28 mouse cellular contexts compared by ENCODE assay signal in genomic region chr13:29489476-29489875, GRCm38 (mm10).
DNase-seq lines count a peak whose midpoint lies in the region; ATAC-seq lines count a peak whose summit lies in the region.
"Had no signal": no experiment of that assay in that cellular context is flagged by ENCODE, and none has a peak within 500 bp of the region (broad histone marks: within the 10 kb centered on the region; RNA-seq: fewer than 3 reads in every experiment).

No protein-coding gene starts in this region.

- no peak for DNase-seq in forebrain, embryonic 10.5 days (ENCODE audit: extremely low spot score, low spot score)
- peak; percentile 58 for DNase-seq in heart, adult 11 months
- DNase-seq in heart, adult 9 months (ENCODE audit: low spot score in 2 of 2): no peak
- no peak for DNase-seq in midbrain, embryonic 11.5 days (ENCODE audit: low spot score, missing footprints)
- DNase-seq: adrenal gland, postnatal 10 days; adrenal gland, postnatal 36 days; cerebellum, adult 11 months; cerebellum, adult 2 months; cerebellum, postnatal 10 days; cerebellum, postnatal 36 days; embryo, embryonic 11 days; gastrocnemius, postnatal 25 days; heart, adult 2 months had no signal

- H3K4me3 ChIP-seq in forebrain, embryonic 13.5 days: no peak overlapping the region
- no peak overlapping the region for H3K4me3 ChIP-seq in forebrain, embryonic 10.5 days
- no peak overlapping the region for H3K4me3 ChIP-seq in midbrain, embryonic 13.5 days (replicated peaks)
- H3K4me3 ChIP-seq in midbrain, embryonic 11.5 days (ENCODE audit: low read depth, low read length): no peak overlapping the region
- H3K4me3 ChIP-seq in midbrain, embryonic 16.5 days (ENCODE audit: low read depth, low read length): no peak overlapping the region
- H3K4me3 ChIP-seq: embryonic facial prominence, embryonic 10.5 days; embryonic facial prominence, embryonic 13.5 days; erythroblast, embryonic 14.5 days; heart, adult 2 months; hindbrain, embryonic 12.5 days had no signal

- no peaks in the 10 kb centered on the region for H3K36me3 ChIP-seq in forebrain, embryonic 13.5 days (ENCODE audit: poor library complexity, severe bottlenecking)
- H3K36me3 ChIP-seq in forebrain, embryonic 10.5 days (replicated peaks): no peaks in the 10 kb centered on the region
- no peaks in the 10 kb centered on the region for H3K36me3 ChIP-seq in midbrain, embryonic 13.5 days
- H3K36me3 ChIP-seq in midbrain, embryonic 11.5 days (ENCODE audit: control insufficient read depth, insufficient read depth, low read length): no peaks in the 10 kb centered on the region
- no peaks in the 10 kb centered on the region for H3K36me3 ChIP-seq in midbrain, embryonic 16.5 days (ENCODE audit: control insufficient read depth, insufficient read depth, low read length)
- H3K36me3 ChIP-seq: embryonic facial prominence, embryonic 10.5 days; embryonic facial prominence, embryonic 13.5 days; hindbrain, embryonic 12.5 days had no signal

- 77% methylated on average over 5 of the region's 5 CpGs for WGBS in forebrain, embryonic 13.5 days
- WGBS in forebrain, embryonic 10.5 days: 89% methylated on average over 5 of the region's 5 CpGs
- 77% methylated on average over 5 of the region's 5 CpGs for WGBS in midbrain, embryonic 13.5 days
- 85% methylated on average over 5 of the region's 5 CpGs for WGBS in midbrain, embryonic 11.5 days
- 66% methylated on average over 5 of the region's 5 CpGs for WGBS in midbrain, embryonic 16.5 days

- H3K4me2 ChIP-seq in forebrain, embryonic 13.5 days: no peak overlapping the region
- H3K4me2 ChIP-seq in midbrain, embryonic 13.5 days (replicated peaks): no peak overlapping the region
- H3K4me2 ChIP-seq in midbrain, embryonic 11.5 days: no peak overlapping the region
- no peak overlapping the region for H3K4me2 ChIP-seq in midbrain, embryonic 16.5 days (ENCODE audit: low read length)
- H3K4me2 ChIP-seq: embryonic facial prominence, embryonic 13.5 days; heart, embryonic 11.5 days; hindbrain, embryonic 12.5 days had no signal

- H3K27ac ChIP-seq in forebrain, embryonic 13.5 days: peak overlapping the region; percentile 21; the same call in 1 of the 2 replicates
- H3K27ac ChIP-seq in forebrain, embryonic 10.5 days: no peak overlapping the region
- peak overlapping the region; percentile 59 for H3K27ac ChIP-seq in midbrain, embryonic 13.5 days
- no peak overlapping the region for H3K27ac ChIP-seq in midbrain, embryonic 11.5 days (ENCODE audit: low read depth, low read length)
- 0 out of 2 replicates have a peak overlapping the region, but pooled peaks have one; percentile 13 for H3K27ac ChIP-seq in midbrain, embryonic 16.5 days (ENCODE audit: low read length)
- H3K27ac ChIP-seq: embryonic facial prominence, embryonic 10.5 days; embryonic facial prominence, embryonic 13.5 days; heart, adult 2 months; hindbrain, embryonic 12.5 days; hindbrain, postnatal 0 days had no signal

- peaks cover 12% of the 10 kb centered on the region; the same call in 1 of the 2 replicates for H3K4me1 ChIP-seq in forebrain, embryonic 13.5 days
- peaks cover 9% of the 10 kb centered on the region for H3K4me1 ChIP-seq in forebrain, embryonic 10.5 days
- H3K4me1 ChIP-seq in midbrain, embryonic 13.5 days (replicated peaks): peaks cover 13% of the 10 kb centered on the region
- H3K4me1 ChIP-seq in midbrain, embryonic 11.5 days (ENCODE audit: control insufficient read depth, insufficient read depth, low read length): no peaks in the 10 kb centered on the region
- no peaks in the 10 kb centered on the region for H3K4me1 ChIP-seq in midbrain, embryonic 16.5 days (ENCODE audit: control insufficient read depth, insufficient read depth, low read length)
- H3K4me1 ChIP-seq: embryonic facial prominence, embryonic 13.5 days had no signal

- H3K9me3 ChIP-seq in forebrain, embryonic 13.5 days (replicated peaks): no peaks in the 10 kb centered on the region
- no peaks in the 10 kb centered on the region for H3K9me3 ChIP-seq in forebrain, embryonic 10.5 days
- no peaks in the 10 kb centered on the region for H3K9me3 ChIP-seq in midbrain, embryonic 13.5 days
- H3K9me3 ChIP-seq in midbrain, embryonic 11.5 days (ENCODE audit: control insufficient read depth, low read length): no peaks in the 10 kb centered on the region
- H3K9me3 ChIP-seq in midbrain, embryonic 16.5 days (replicated peaks; ENCODE audit: control insufficient read depth, low read length, poor library complexity, severe bottlenecking): no peaks in the 10 kb centered on the region
- H3K9me3 ChIP-seq: embryonic facial prominence, embryonic 10.5 days; embryonic facial prominence, embryonic 13.5 days; G1E; hindbrain, embryonic 12.5 days had no signal

- no peak overlapping the region for H3K9ac ChIP-seq in forebrain, embryonic 13.5 days
- H3K9ac ChIP-seq in midbrain, embryonic 13.5 days (replicated peaks): no peak overlapping the region
- no peak overlapping the region for H3K9ac ChIP-seq in midbrain, embryonic 11.5 days (ENCODE audit: low read length)
- no peak overlapping the region for H3K9ac ChIP-seq in midbrain, embryonic 16.5 days (ENCODE audit: low read depth, low read length)
- H3K9ac ChIP-seq: embryonic facial prominence, embryonic 13.5 days; hindbrain, embryonic 12.5 days had no signal

- H3K27me3 ChIP-seq in forebrain, embryonic 13.5 days: no peaks in the 10 kb centered on the region
- H3K27me3 ChIP-seq in forebrain, embryonic 10.5 days (ENCODE audit: poor library complexity, severe bottlenecking): no peaks in the 10 kb centered on the region
- H3K27me3 ChIP-seq in midbrain, embryonic 13.5 days: no peaks in the 10 kb centered on the region
- H3K27me3 ChIP-seq in midbrain, embryonic 11.5 days (ENCODE audit: control insufficient read depth, insufficient read depth, low read length): no peaks in the 10 kb centered on the region
- no peaks in the 10 kb centered on the region for H3K27me3 ChIP-seq in midbrain, embryonic 16.5 days (ENCODE audit: control insufficient read depth, insufficient read depth, low read depth, low read length)
- H3K27me3 ChIP-seq: CH12.LX; embryonic facial prominence, embryonic 13.5 days; hindbrain, embryonic 12.5 days; Patski had no signal

- no peak for ATAC-seq in forebrain, embryonic 13.5 days
- ATAC-seq in midbrain, embryonic 13.5 days: no peak
- no peak for ATAC-seq in midbrain, embryonic 11.5 days (ENCODE audit: low FRiP score)
- ATAC-seq in midbrain, embryonic 16.5 days: no peak
- no peak for ATAC-seq in CD4-positive, CD25-positive, alpha-beta regulatory T cell, adult 4 months
- ATAC-seq: hindbrain, postnatal 0 days; inflammation-experienced regulatory T-cells, adult 6 months; intestine, embryonic 16.5 days; Patski had no signal

Comparison
In these comparisons a context has a peak if more than half of its experiments do, and no peak if none do; other contexts are left out.
1. H3K27ac ChIP-seq: peak in forebrain, embryonic 13.5 days (single experiment), midbrain, embryonic 13.5 days (single experiment) and midbrain, embryonic 16.5 days (single experiment); none in forebrain, embryonic 10.5 days (single experiment) and midbrain, embryonic 11.5 days (single experiment).